In the genomic region with DNA sequence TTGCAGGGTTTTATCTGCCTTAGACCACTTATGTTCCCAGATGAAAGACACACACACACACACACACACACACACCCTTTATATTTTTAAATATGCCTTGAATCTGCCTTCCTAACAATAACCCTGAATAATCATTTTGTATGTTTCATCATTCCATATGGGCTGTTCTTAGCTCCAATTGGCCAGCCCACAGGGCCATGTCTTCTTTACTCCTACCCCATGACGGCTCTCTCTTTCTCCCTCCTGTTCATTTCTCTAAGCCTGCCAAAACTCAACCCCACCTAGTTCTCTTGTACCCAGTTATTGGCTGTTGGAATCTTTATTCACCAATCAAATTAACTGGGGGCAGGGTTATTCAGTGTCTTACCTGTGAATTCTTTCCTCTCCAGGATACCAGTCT, we compare ENCODE assay signal across 27 mouse cellular contexts.
DNase-seq lines count a peak whose midpoint lies in the region; ATAC-seq and TF ChIP-seq lines count a peak whose summit lies in the region.
"Had no signal": no experiment of that assay in that cellular context is flagged by ENCODE, and none has a peak within 500 bp of the region (broad histone marks: within the 10 kb centered on the region; RNA-seq: fewer than 3 reads in every experiment).

No protein-coding gene starts in this region.

- H3K27ac ChIP-seq in forebrain, embryonic 14.5 days (ENCODE audit: low read depth, low read length): peak overlapping the region; percentile 14; the same call in 1 of the 2 replicates
- H3K27ac ChIP-seq in forebrain, embryonic 11.5 days (ENCODE audit: low read depth, low read length): no peak overlapping the region
- no peak overlapping the region for H3K27ac ChIP-seq in hindbrain, embryonic 11.5 days (ENCODE audit: low read depth, low read length)
- H3K27ac ChIP-seq: embryonic facial prominence, embryonic 10.5 days; embryonic facial prominence, embryonic 13.5 days; gastrocnemius, adult 2 months; hindbrain, embryonic 13.5 days; intestine, embryonic 15.5 days had no signal

- peaks cover 87% of the 10 kb centered on the region for H3K36me3 ChIP-seq in forebrain, embryonic 14.5 days (ENCODE audit: control insufficient read depth, insufficient read depth, low read length)
- H3K36me3 ChIP-seq in forebrain, embryonic 11.5 days (ENCODE audit: control insufficient read depth, insufficient read depth, low read length): peaks cover 23% of the 10 kb centered on the region; the same call in 1 of the 2 replicates
- H3K36me3 ChIP-seq in hindbrain, embryonic 11.5 days (ENCODE audit: control insufficient read depth, insufficient read depth, low read length): peaks cover 9% of the 10 kb centered on the region; the same call in 1 of the 2 replicates

- H3K4me2 ChIP-seq in forebrain, embryonic 14.5 days (ENCODE audit: low read length): no peak overlapping the region
- H3K4me2 ChIP-seq in forebrain, embryonic 11.5 days (ENCODE audit: low read depth, low read length, severe bottlenecking): no peak overlapping the region
- no peak overlapping the region for H3K4me2 ChIP-seq in hindbrain, embryonic 11.5 days (replicated peaks; ENCODE audit: low read depth, low read length)
- H3K4me2 ChIP-seq: embryonic facial prominence, embryonic 13.5 days; heart, embryonic 11.5 days; hindbrain, embryonic 13.5 days; intestine, embryonic 15.5 days had no signal

- DNase-seq in forebrain, embryonic 14.5 days (ENCODE audit: low spot score): peak; percentile 57
- DNase-seq in forebrain, embryonic 11.5 days (ENCODE audit: low spot score): no peak
- peak; percentile 72 for DNase-seq in layer of hippocampus, adult 9-11 months
- DNase-seq in layer of hippocampus, adult 9-10 months (ENCODE audit: low spot score): no peak
- peak; percentile 62 for DNase-seq in brain, embryonic 14.5 days (ENCODE audit: low read depth)
- peak; percentile 57 for DNase-seq in telencephalon, adult 2 months (ENCODE audit: low read depth, low spot score)
- no peak for DNase-seq in hindbrain, embryonic 11.5 days (ENCODE audit: low spot score)
- DNase-seq: adrenal gland, adult 8-10 months; adrenal gland, postnatal 25 days; B cell, adult 2 months; cerebellum, adult 11 months; cerebellum, adult 2 months; cerebellum, postnatal 10 days; cerebellum, postnatal 36 days; embryo, embryonic 11 days; gastrocnemius, adult 2 months; gastrocnemius, postnatal 14 days; kidney, adult 11 months had no signal

- 70% methylated on average over 1 of the region's 1 CpGs for WGBS in forebrain, embryonic 14.5 days
- 94% methylated on average over 1 of the region's 1 CpGs for WGBS in forebrain, embryonic 11.5 days
- 94% methylated on average over 1 of the region's 1 CpGs for WGBS in hindbrain, embryonic 11.5 days

- H3K9ac ChIP-seq in forebrain, embryonic 14.5 days (ENCODE audit: low read length): no peak overlapping the region
- H3K9ac ChIP-seq in forebrain, embryonic 11.5 days (ENCODE audit: low read length): no peak overlapping the region
- no peak overlapping the region for H3K9ac ChIP-seq in hindbrain, embryonic 11.5 days (ENCODE audit: low read depth, low read length)
- H3K9ac ChIP-seq: embryonic facial prominence, embryonic 13.5 days; hindbrain, embryonic 13.5 days; intestine, embryonic 15.5 days had no signal

- no peaks in the 10 kb centered on the region for H3K9me3 ChIP-seq in forebrain, embryonic 14.5 days (replicated peaks; ENCODE audit: control insufficient read depth, low read length)
- H3K9me3 ChIP-seq in forebrain, embryonic 11.5 days (ENCODE audit: control insufficient read depth, low read length): no peaks in the 10 kb centered on the region
- H3K9me3 ChIP-seq in hindbrain, embryonic 11.5 days (ENCODE audit: control insufficient read depth, low read length): no peaks in the 10 kb centered on the region
- H3K9me3 ChIP-seq: embryonic facial prominence, embryonic 10.5 days; embryonic facial prominence, embryonic 13.5 days; G1E; hindbrain, embryonic 13.5 days; intestine, embryonic 15.5 days had no signal

- H3K4me3 ChIP-seq in forebrain, embryonic 14.5 days (ENCODE audit: low read depth, low read length): no peak overlapping the region
- no peak overlapping the region for H3K4me3 ChIP-seq in forebrain, embryonic 11.5 days (ENCODE audit: low read depth, low read length)
- no peak overlapping the region for H3K4me3 ChIP-seq in hindbrain, embryonic 11.5 days (ENCODE audit: low read depth, low read length)
- H3K4me3 ChIP-seq: embryonic facial prominence, embryonic 10.5 days; embryonic facial prominence, embryonic 13.5 days; erythroblast, embryonic 14.5 days; gastrocnemius, adult 2 months; hindbrain, embryonic 13.5 days; intestine, embryonic 15.5 days had no signal

- H3K27me3 ChIP-seq in forebrain, embryonic 14.5 days (replicated peaks; ENCODE audit: control insufficient read depth, insufficient read depth, low read length): no peaks in the 10 kb centered on the region
- no peaks in the 10 kb centered on the region for H3K27me3 ChIP-seq in forebrain, embryonic 11.5 days (ENCODE audit: control insufficient read depth, insufficient read depth, low read length)
- H3K27me3 ChIP-seq in hindbrain, embryonic 11.5 days (ENCODE audit: control insufficient read depth, insufficient read depth, low read length): no peaks in the 10 kb centered on the region
- H3K27me3 ChIP-seq: CH12.LX; embryonic facial prominence, embryonic 13.5 days; hindbrain, embryonic 13.5 days; intestine, embryonic 15.5 days had no signal

- ATAC-seq in forebrain, embryonic 14.5 days: peak; percentile 51
- ATAC-seq in forebrain, embryonic 11.5 days (replicated peaks; ENCODE audit: low FRiP score): no peak
- no peak for ATAC-seq in hindbrain, embryonic 11.5 days (ENCODE audit: low FRiP score)
- ATAC-seq: hindbrain, embryonic 16.5 days; intestine, embryonic 15.5 days had no signal

- TF ChIP-seq CTCF in brain, embryonic 14.5 days (IDR thresholded peaks at IDR 0.05; ENCODE audit: borderline replicate concordance, extremely low read depth, insufficient read depth, insufficient read length): no peak

- H3K4me1 ChIP-seq in forebrain, embryonic 14.5 days (ENCODE audit: control insufficient read depth, insufficient read depth, low read length): no peaks in the 10 kb centered on the region
- H3K4me1 ChIP-seq in forebrain, embryonic 11.5 days (replicated peaks; ENCODE audit: control insufficient read depth, insufficient read depth, low read length): no peaks in the 10 kb centered on the region
- no peaks in the 10 kb centered on the region for H3K4me1 ChIP-seq in hindbrain, embryonic 11.5 days (replicated peaks; ENCODE audit: control insufficient read depth, insufficient read depth, low read length)
- H3K4me1 ChIP-seq: embryonic facial prominence, embryonic 10.5 days; embryonic facial prominence, embryonic 13.5 days; hindbrain, embryonic 13.5 days; intestine, embryonic 15.5 days had no signal

- no peak for TF ChIP-seq POLR2A in brain, embryonic 14.5 days (IDR thresholded peaks at IDR 0.05; ENCODE audit: borderline replicate concordance, extremely low read depth, insufficient read depth, insufficient read length, poor library complexity, severe bottlenecking)

Comparison
In these comparisons a context has a peak if more than half of its experiments do, and no peak if none do; other contexts are left out.
1. DNase-seq: peak in forebrain, embryonic 14.5 days (single experiment), layer of hippocampus, adult 9-11 months (single experiment), brain, embryonic 14.5 days (single experiment) and telencephalon, adult 2 months (single experiment); none in forebrain, embryonic 11.5 days (single experiment), layer of hippocampus, adult 9-10 months (single experiment) and hindbrain, embryonic 11.5 days (single experiment).